Mouse (Mus musculus): Measurements from ENCODE around the gene Baiap2l1.
"Not testable (repeated sequence)": the region's sequence is repeated elsewhere in the genome, so short reads cannot be mapped to it uniquely, and the experiment has no call there.

The Baiap2l1 gene

GRCm38 (mm10) chr5:144357881-144358591 lies at the start of gene Baiap2l1:
Gene Baiap2l1, minus strand, starts transcription at chr5:144358112.
- peak; percentile 83 for DNase-seq (ENCODE audit: extremely low read depth, low read depth, low spot score)

DNA sequence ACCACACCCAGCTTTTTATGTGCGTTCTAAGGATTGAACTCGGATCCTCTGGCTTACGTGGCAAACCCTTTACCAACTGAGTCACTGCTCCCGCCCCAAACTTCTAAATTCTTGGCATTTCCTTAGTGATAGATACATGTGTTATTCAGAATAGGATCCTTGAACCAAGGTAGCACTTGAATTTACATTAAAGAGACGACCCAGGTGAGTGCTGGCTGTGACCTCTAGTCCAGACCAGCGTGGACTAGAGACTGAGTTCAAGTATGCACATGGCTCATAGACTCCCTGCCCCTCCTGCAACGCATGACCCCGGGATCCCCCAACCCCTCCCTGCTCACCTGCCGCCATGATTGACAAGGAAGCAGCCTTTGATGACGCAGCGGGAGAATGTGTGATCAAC lies 48.3 kb upstream of the Baiap2l1 start:
- no peak for DNase-seq (ENCODE audit: extremely low read depth, low read depth, low spot score)

DNA sequence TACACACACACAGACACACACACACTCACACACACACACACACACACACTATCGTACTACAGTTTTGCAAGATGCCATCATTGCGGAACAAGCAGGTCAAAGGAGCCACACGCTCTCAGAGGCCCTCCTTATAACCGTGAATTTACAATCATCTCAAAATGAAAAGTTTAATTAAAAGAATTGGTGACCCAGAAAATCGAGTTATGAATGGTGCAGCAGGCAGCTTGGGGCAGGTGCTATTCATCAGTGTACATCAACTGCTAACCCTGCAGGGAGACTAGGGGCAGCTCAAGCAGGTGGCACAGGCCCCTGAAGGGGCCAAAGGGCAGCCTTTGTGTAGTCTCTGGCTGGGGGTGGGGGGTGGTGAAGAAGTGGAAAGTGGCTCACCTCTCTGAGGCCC lies 42.9 kb upstream of the Baiap2l1 start:
- DNase-seq (ENCODE audit: extremely low read depth, low read depth, low spot score) = no peak

GRCm38 (mm10) chr5:144397566-144397965 lies 39.7 kb upstream of the Baiap2l1 start:
- no peak for DNase-seq (ENCODE audit: extremely low read depth, low read depth, low spot score)

GRCm38 (mm10) chr5:144394142-144394541 lies 36.2 kb upstream of the Baiap2l1 start:
- DNase-seq (ENCODE audit: extremely low read depth, low read depth, low spot score) = no peak

DNA sequence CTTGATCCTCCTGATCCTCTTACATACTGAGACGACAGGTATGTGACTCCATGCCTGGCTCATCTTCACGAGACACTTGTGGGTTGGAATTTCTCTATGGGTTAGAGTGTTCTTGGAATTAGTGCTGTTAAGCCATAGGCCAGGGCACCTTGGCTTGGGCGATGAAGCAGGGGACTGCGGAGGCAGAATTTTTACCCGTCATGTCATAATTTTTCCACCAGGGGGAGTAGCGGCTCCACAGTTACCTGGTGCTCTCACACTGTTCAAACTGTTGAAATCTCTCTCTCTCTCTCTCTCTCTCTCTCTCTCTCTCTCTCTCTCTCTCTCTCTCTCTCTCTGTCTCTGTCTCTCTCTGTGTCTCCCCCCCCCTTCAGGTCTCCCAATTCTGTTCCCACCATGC lies 29.9 kb upstream of the Baiap2l1 start:
- DNase-seq (ENCODE audit: extremely low read depth, low read depth, low spot score) = no peak

GRCm38 (mm10) chr5:144383936-144384335 lies 26.0 kb upstream of the Baiap2l1 start:
- DNase-seq (ENCODE audit: extremely low read depth, low read depth, low spot score) = no peak

DNA sequence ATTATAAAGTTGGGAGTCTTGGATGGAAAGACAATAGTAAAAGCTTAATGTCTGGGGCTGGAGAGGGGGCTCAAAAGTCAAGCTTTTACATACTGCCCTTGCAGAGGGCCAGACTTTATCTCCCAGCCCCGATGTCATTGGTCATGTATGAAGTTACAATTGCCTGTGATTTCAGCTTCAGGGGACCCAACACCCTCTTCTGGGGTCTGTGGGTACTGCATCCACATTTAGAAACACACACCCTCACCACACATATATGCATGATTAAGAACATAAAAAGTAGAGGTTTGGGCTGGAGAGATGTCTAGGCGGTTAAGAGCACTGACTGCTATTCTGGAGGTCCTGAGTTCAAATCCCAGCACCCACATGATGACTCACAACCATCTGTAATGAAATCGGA lies 23.9 kb upstream of the Baiap2l1 start:
- no peak for DNase-seq (ENCODE audit: extremely low read depth, low read depth, low spot score)

- no peak for DNase-seq (ENCODE audit: extremely low read depth, low read depth, low spot score)
These were observed 22.8 kb upstream of the Baiap2l1 start for GRCm38 (mm10) chr5:144380689-144381088.

- no peak for DNase-seq (ENCODE audit: extremely low read depth, low read depth, low spot score)
These were observed 21.5 kb upstream of the Baiap2l1 start for GRCm38 (mm10) chr5:144379431-144379830.

- no peak for DNase-seq (ENCODE audit: extremely low read depth, low read depth, low spot score)
These were observed 15.0 kb upstream of the Baiap2l1 start for GRCm38 (mm10) chr5:144372885-144373284.

DNA sequence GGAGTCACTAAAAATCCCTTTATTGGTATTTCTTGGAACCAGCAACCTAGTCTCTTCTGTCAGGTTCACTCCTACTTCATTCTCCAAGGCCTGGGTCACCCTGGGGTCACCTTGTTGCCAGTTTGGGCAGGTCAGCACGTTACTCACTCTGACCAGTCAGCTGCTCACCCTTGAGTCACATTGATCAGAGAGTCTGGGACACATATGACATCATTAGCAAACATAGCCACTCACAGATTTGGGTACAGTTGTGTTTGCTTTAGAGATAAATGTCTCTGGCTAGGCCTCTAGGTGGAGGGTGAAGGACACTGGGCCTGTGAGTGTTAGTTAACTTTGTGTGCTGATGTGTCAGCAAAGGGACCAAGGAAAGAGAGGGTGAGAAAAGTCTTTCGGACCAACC lies 14.3 kb upstream of the Baiap2l1 start:
- DNase-seq (ENCODE audit: extremely low read depth, low read depth, low spot score) = no peak

GRCm38 (mm10) chr5:144370986-144371385 lies 13.1 kb upstream of the Baiap2l1 start:
- no peak for DNase-seq (ENCODE audit: extremely low read depth, low read depth, low spot score)

- DNase-seq (ENCODE audit: extremely low read depth, low read depth, low spot score) = no peak
These were observed 10.8 kb upstream of the Baiap2l1 start for GRCm38 (mm10) chr5:144368661-144369205.

- DNase-seq (ENCODE audit: extremely low read depth, low read depth, low spot score) = not testable (repeated sequence)
These were observed 8.6 kb upstream of the Baiap2l1 start for GRCm38 (mm10) chr5:144366551-144366950.

DNA sequence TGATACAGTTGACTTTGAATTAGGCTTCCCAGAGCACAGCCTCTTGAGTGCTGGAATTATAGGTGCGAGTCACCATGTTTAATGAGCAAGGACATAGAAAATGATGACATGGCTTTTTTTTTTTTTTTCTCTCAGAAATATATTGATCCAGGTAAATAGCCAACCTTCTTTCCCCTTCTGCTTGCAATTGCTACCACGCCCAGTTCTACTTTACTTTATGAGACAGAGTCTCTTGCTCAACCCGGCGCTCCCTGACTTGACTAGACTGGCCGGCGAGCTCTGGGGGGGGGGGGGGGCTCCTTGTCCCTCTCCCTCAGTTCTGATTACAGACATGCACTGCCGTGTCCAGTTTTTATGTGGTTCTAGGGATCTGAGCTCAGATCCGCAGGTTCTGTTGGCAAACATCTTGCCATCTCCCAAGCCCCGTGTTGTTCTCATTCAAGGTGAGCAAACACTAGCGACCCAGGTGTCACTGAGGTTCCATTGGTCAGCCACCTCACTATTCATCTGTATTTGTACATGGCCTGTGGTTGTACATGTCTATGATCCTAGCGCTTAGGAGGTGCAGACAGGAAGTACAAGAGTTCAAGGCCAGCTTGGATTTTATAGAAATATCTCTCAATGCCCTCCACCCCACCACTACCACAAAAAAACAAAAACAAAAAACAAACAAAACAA lies 6.9 kb upstream of the Baiap2l1 start:
- no peak for DNase-seq (ENCODE audit: extremely low read depth, low read depth, low spot score)

DNA sequence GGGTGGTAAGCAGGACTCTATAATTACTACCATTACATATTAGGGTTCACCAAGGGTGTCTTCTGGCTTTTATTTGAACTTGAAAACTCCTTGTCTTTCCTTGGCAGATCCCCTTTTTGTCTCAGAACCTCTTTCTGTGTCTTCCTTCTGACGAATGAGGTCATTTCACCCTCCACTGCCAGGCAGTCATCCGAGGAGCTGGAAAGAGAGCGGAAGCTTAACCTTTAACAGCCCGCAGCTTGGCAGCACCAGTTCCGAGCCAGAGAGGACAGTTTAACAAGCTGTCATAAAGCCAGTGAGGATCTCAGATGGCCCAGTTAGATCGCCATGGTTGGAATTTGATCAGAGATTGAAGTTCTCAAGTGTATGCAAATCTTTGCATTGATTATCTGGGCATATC lies 2.4 kb upstream of the Baiap2l1 start:
- DNase-seq (ENCODE audit: extremely low read depth, low read depth, low spot score) = no peak

GRCm38 (mm10) chr5:144359886-144360285 lies 2.0 kb upstream of the Baiap2l1 start:
- DNase-seq (ENCODE audit: extremely low read depth, low read depth, low spot score) = no peak

- DNase-seq (ENCODE audit: extremely low read depth, low read depth, low spot score) = no peak
These were observed 643 bp upstream of the Baiap2l1 start for GRCm38 (mm10) chr5:144358592-144358917.

DNA sequence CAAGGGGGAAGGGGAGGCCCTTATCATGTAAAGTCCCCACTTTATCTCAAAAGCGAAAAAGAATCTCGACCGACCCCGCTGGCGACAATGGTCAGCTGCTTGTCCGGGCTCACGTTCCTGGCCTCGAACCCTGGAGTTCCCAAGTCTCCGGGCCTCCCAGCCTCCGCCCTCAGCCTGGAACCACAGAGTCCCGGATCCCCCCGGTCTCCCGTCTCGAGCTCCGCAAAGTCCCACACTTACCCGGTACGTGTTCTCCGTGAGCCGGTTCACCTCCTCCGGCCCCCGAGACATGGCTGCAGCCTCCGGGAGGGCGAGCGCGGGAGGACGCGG lies 396 bp downstream of the Baiap2l1 start:
- no peak for DNase-seq (ENCODE audit: extremely low read depth, low read depth, low spot score)

DNA sequence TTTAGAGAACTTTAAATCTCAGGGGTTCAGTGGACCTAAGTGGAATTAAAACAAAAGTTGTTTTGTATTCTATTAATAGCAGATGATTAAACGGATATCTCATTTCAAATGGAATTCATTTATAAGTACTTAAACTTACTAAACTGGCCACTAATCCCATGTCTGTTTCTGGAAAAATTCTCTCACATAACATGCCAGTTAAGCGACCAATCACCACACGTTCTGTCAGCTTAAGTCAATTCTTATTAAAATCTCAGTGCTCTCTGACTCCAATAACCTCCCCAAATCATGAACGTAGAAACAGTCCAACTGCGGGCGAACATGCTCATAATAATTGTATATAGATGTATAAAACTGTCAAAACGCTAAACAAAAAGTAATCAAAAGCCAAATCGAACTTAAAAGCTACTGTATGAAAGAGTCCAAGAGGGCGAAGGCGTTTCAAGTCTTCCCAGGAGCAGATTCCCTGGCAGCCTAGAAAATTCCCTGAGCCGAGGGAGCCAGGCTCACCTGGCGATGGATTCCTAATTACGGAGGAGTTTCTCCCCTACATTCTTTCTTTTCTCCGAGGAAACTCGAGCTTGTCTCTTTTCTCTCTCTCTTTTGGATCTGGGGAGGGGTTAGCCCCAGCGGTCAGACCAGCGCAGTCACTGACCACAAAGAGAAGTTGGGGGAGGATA lies 996 bp downstream of the Baiap2l1 start:
- DNase-seq (ENCODE audit: extremely low read depth, low read depth, low spot score) = no peak
